Mouse (Mus musculus) heart, embryonic 13.5 days (tissue): ENCODE measurements around the gene Adgrf3. TPM values are rescaled to one million over a fixed set of nuclear protein-coding genes. Genes with fewer than 3 reads are reported as not detected.

Experiments
- ATAC-seq: fragments of 200-750 bp; cut with Nextera tagmentation; 2 replicates; pipeline ENCODE4 v1.8.0; 2017; ENCODE audit warnings: moderate TSS enrichment; ENCODE audit not compliant: insufficient number of reproducible peaks, low FRiP score, low TSS enrichment; ENCODE audit errors: extremely low read depth
- H3K27ac ChIP-seq: fragments of 300-500 bp; sonication (generic); replicated peaks from 2 replicates; pipeline ENCODE4 v1.5.1; 2015; ENCODE audit warnings: moderate library complexity, mild to moderate bottlenecking, inconsistent platforms
- H3K27me3 ChIP-seq: fragments of 300-500 bp; sonication (generic); replicated peaks from 2 replicates; pipeline ENCODE4 v1.6.1; 2015; ENCODE audit warnings: mild to moderate bottlenecking, inconsistent platforms
- H3K36me3 ChIP-seq: fragments of 300-500 bp; sonication (generic); 2 replicates; pipeline ENCODE4 v1.6.1; 2015; ENCODE audit warnings: mild to moderate bottlenecking, inconsistent platforms
- H3K4me1 ChIP-seq: fragments of 300-500 bp; sonication (generic); 2 replicates; pipeline ENCODE4 v1.6.1; 2015; ENCODE audit warnings: inconsistent platforms
- H3K4me2 ChIP-seq: fragments of 300-500 bp; sonication (generic); 2 replicates; pipeline ENCODE4 v1.6.1; 2015; ENCODE audit warnings: inconsistent platforms, mild to moderate bottlenecking, moderate library complexity
- H3K4me3 ChIP-seq: fragments of 300-500 bp; sonication (generic); 2 replicates; pipeline ENCODE4 v1.5.1; 2015; ENCODE audit warnings: moderate library complexity, mild to moderate bottlenecking, inconsistent platforms
- H3K9ac ChIP-seq: fragments of 300-500 bp; sonication (generic); 2 replicates; pipeline ENCODE4 v1.6.1; 2015; ENCODE audit warnings: inconsistent platforms, mild to moderate bottlenecking, moderate library complexity
- H3K9me3 ChIP-seq: fragments of 300-500 bp; sonication (generic); 2 replicates; pipeline ENCODE4 v1.6.1; 2016; ENCODE audit warnings: inconsistent platforms
- WGBS: fragments of 180-500 bp; shearing (Covaris S2); methylation state at CpG from one replicate; pipeline ENCODE4 v1.1.7; 2015; ENCODE audit warnings: mixed read lengths; 5-methylcytosine and 5-hydroxymethylcytosine counted together
- polyA plus RNA-seq: library from polyadenylated mRNA; unstranded; fragments of >200 nt; fragmentation: Nextera tagmentation; extraction: Ambion mirVana; gene quantifications from 2 replicates; pipeline ENCODE4 v1.2.1, GENCODE M21; 2015

Gene Adgrf3
- polyA plus RNA-seq = 0.19 and 0.78 TPM in 2 replicates

GRCm38 (mm10) chr5:30205493-30205892 lies at the start of gene Adgrf3:
Adgrf3 (minus strand) TSS chr5:30205722.
- H3K27ac ChIP-seq = no peak within 1 kb of the TSS
- no peaks in the 10 kb centered on the region for H3K27me3 ChIP-seq
- no peak within 1 kb of the TSS for H3K4me3 ChIP-seq
- peaks cover 17% of the 10 kb centered on the region for H3K4me1 ChIP-seq
- H3K4me2 ChIP-seq = no peak within 1 kb of the TSS
- H3K36me3 ChIP-seq = no peaks in the 10 kb centered on the region
- ATAC-seq = no peak
- H3K9ac ChIP-seq = no peak within 1 kb of the TSS
- H3K9me3 ChIP-seq = no peaks in the 10 kb centered on the region
- WGBS = 34% methylated on average over 5 of the region's 5 CpGs

GRCm38 (mm10) chr5:30247666-30248065 lies 42.1 kb upstream of the Adgrf3 start:
- WGBS = 95% methylated on average over 1 of the region's 1 CpGs
- Histone ChIP-seq H3K27ac (no peak overlapping the region), H3K4me1 (peaks cover 36% of the 10 kb centered on the region), H3K9me3 (no peaks in the 10 kb centered on the region), H3K9ac (no peak overlapping the region), H3K36me3 (peaks cover 38% of the 10 kb centered on the region), H3K27me3 (no peaks in the 10 kb centered on the region), H3K4me2 (no peak overlapping the region), H3K4me3 (no peak overlapping the region)
- ATAC-seq = no peak

GRCm38 (mm10) chr5:30245861-30246416 lies 40.4 kb upstream of the Adgrf3 start:
- no peak for ATAC-seq
- no peak overlapping the region for H3K4me3 ChIP-seq

GRCm38 (mm10) chr5:30243741-30244140 lies 38.2 kb upstream of the Adgrf3 start:
- H3K9ac ChIP-seq = peak overlapping the region; percentile 38; the same call in 1 of the 2 replicates
- H3K27me3 ChIP-seq = no peaks in the 10 kb centered on the region
- H3K4me3 ChIP-seq = no peak overlapping the region
- 0 out of 2 replicates have a peak overlapping the region, but pooled peaks have one; percentile 26 for H3K27ac ChIP-seq
- peak overlapping the region; percentile 42 for H3K4me2 ChIP-seq
- H3K36me3 ChIP-seq = peaks cover 16% of the 10 kb centered on the region
- WGBS = 21% methylated on average over 9 of the region's 9 CpGs
- no peaks in the 10 kb centered on the region for H3K9me3 ChIP-seq
- peaks cover 59% of the 10 kb centered on the region for H3K4me1 ChIP-seq
- no peak for ATAC-seq

More at GRCm38 (mm10) chr5:30245861-30246416, 40.4 kb upstream of the Adgrf3 start:
- Histone ChIP-seq H3K4me1 (peaks cover 53% of the 10 kb centered on the region), H3K9me3 (no peaks in the 10 kb centered on the region), H3K9ac (no peak overlapping the region), H3K36me3 (peaks cover 26% of the 10 kb centered on the region), H3K27me3 (no peaks in the 10 kb centered on the region), H3K4me2 (no peak overlapping the region), H3K27ac (no peak overlapping the region)
- 78% methylated on average over 9 of the region's 9 CpGs for WGBS

GRCm38 (mm10) chr5:30242410-30242809 lies 36.9 kb upstream of the Adgrf3 start:
- peaks cover 66% of the 10 kb centered on the region for H3K4me1 ChIP-seq
- no peaks in the 10 kb centered on the region for H3K27me3 ChIP-seq
- peak overlapping the region; percentile 55 for H3K27ac ChIP-seq
- peaks cover 9% of the 10 kb centered on the region; the same call in 1 of the 2 replicates for H3K36me3 ChIP-seq
- no peaks in the 10 kb centered on the region for H3K9me3 ChIP-seq
- H3K4me3 ChIP-seq = no peak overlapping the region
- peak overlapping the region; percentile 44; the same call in 1 of the 2 replicates for H3K9ac ChIP-seq
- WGBS = 0% methylated on average over 1 of the region's 1 CpGs
- ATAC-seq = no peak
- peak overlapping the region; percentile 30 for H3K4me2 ChIP-seq

GRCm38 (mm10) chr5:30240552-30240951 lies 35.0 kb upstream of the Adgrf3 start:
- WGBS = 83% methylated on average over 7 of the region's 7 CpGs
- H3K4me1 ChIP-seq = peaks cover 72% of the 10 kb centered on the region
- no peak overlapping the region for H3K27ac ChIP-seq
- H3K4me3 ChIP-seq = no peak overlapping the region
- no peaks in the 10 kb centered on the region for H3K27me3 ChIP-seq
- no peak for ATAC-seq
- H3K9ac ChIP-seq = no peak overlapping the region
- H3K4me2 ChIP-seq = no peak overlapping the region
- H3K9me3 ChIP-seq = no peaks in the 10 kb centered on the region
- peaks cover 5% of the 10 kb centered on the region; the same call in 1 of the 2 replicates for H3K36me3 ChIP-seq

- 90% methylated on average over 5 of the region's 5 CpGs for WGBS
- Histone ChIP-seq H3K4me3 (no peak overlapping the region), H3K27ac (no peak overlapping the region), H3K36me3 (peaks cover 5% of the 10 kb centered on the region; the same call in 1 of the 2 replicates), H3K9ac (no peak overlapping the region), H3K27me3 (no peaks in the 10 kb centered on the region), H3K9me3 (no peaks in the 10 kb centered on the region), H3K4me1 (peaks cover 69% of the 10 kb centered on the region), H3K4me2 (no peak overlapping the region)
- no peak for ATAC-seq
These were observed 33.0 kb upstream of the Adgrf3 start for GRCm38 (mm10) chr5:30238533-30238932.

- no peak overlapping the region for H3K4me3 ChIP-seq
- H3K4me2 ChIP-seq = no peak overlapping the region
- peaks cover 52% of the 10 kb centered on the region for H3K4me1 ChIP-seq
- no peak overlapping the region for H3K27ac ChIP-seq
- H3K27me3 ChIP-seq = no peaks in the 10 kb centered on the region
- ATAC-seq = no peak
- WGBS = 90% methylated on average over 2 of the region's 2 CpGs
- H3K36me3 ChIP-seq = peaks cover 9% of the 10 kb centered on the region; the same call in 1 of the 2 replicates
- H3K9ac ChIP-seq = no peak overlapping the region
- H3K9me3 ChIP-seq = no peaks in the 10 kb centered on the region
These were observed 30.2 kb upstream of the Adgrf3 start for GRCm38 (mm10) chr5:30235641-30236126.

- peak overlapping the region; percentile 92 for H3K9ac ChIP-seq
These were observed 28.5 kb upstream of the Adgrf3 start for GRCm38 (mm10) chr5:30233979-30234378.

GRCm38 (mm10) chr5:30233042-30233441 lies 27.5 kb upstream of the Adgrf3 start:
- H3K4me3 ChIP-seq = peak overlapping the region; percentile 84
- peaks cover 5% of the 10 kb centered on the region; the same call in 1 of the 2 replicates for H3K9me3 ChIP-seq
- peak overlapping the region; percentile 92 for H3K9ac ChIP-seq
- peaks cover 11% of the 10 kb centered on the region for H3K36me3 ChIP-seq
- H3K4me2 ChIP-seq = peak overlapping the region; percentile 89
- H3K27me3 ChIP-seq = no peaks in the 10 kb centered on the region
- ATAC-seq = no peak
- H3K4me1 ChIP-seq = peaks cover 42% of the 10 kb centered on the region
- 2% methylated on average over 15 of the region's 15 CpGs for WGBS
- H3K27ac ChIP-seq = peak overlapping the region; percentile 95

More at GRCm38 (mm10) chr5:30233979-30234378, 28.5 kb upstream of the Adgrf3 start:
- Histone ChIP-seq H3K27ac (no peak overlapping the region), H3K4me3 (peak overlapping the region; percentile 84), H3K4me1 (peaks cover 48% of the 10 kb centered on the region), H3K36me3 (peaks cover 14% of the 10 kb centered on the region), H3K9me3 (peaks cover 5% of the 10 kb centered on the region; the same call in 1 of the 2 replicates), H3K27me3 (no peaks in the 10 kb centered on the region), H3K4me2 (peak overlapping the region; percentile 89)
- 24% methylated on average over 8 of the region's 8 CpGs for WGBS
- ATAC-seq = no peak

- Histone ChIP-seq H3K36me3 (peaks cover 11% of the 10 kb centered on the region), H3K9ac (peak within 1 kb of the TSS; percentile 92), H3K27ac (peak within 1 kb of the TSS; percentile 95), H3K9me3 (peaks cover 5% of the 10 kb centered on the region; the same call in 1 of the 2 replicates), H3K4me2 (peak within 1 kb of the TSS; percentile 89), H3K4me3 (peak within 1 kb of the TSS; percentile 84), H3K4me1 (peaks cover 42% of the 10 kb centered on the region), H3K27me3 (no peaks in the 10 kb centered on the region)
- peak; percentile 100 for ATAC-seq
- 2% methylated on average over 71 of the region's 71 CpGs for WGBS
These were observed 26.9 kb upstream of the Adgrf3 start, which contains the start of gene Selenoi for GRCm38 (mm10) chr5:30232271-30232971. Selenoi (plus strand) TSS chr5:30232581.
